ENCODE assay signal across 21 mouse cellular contexts in the genomic region with DNA sequence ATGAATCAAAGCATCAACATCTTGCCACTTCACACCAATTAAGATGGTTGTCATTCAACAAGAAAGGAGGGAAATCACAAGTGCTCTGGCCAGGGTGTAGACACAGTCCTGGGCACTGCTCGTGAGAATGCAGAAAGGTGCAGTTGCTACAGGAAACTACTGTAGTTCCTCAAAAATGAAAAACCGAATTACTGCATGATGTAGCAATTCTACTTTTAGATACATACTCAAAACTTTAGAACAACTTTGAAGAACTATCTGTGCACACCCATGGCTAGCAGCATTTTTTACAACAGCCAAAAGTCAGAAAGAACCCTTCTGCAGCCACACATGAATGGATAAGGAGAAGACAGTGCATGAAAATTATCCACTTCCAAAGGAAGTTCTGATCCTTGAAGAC. TPM values are rescaled to one million over a fixed set of nuclear protein-coding genes. Genes with fewer than 3 reads are reported as not detected.
DNase-seq lines count a peak whose midpoint lies in the region; ATAC-seq and TF ChIP-seq lines count a peak whose summit lies in the region.
"Had no signal": no experiment of that assay in that cellular context is flagged by ENCODE, and none has a peak within 500 bp of the region (broad histone marks: within the 10 kb centered on the region; RNA-seq: fewer than 3 reads in every experiment).

No protein-coding gene starts in this region.

- no peak overlapping the region for H3K4me2 ChIP-seq in intestine, embryonic 15.5 days (replicated peaks)
- H3K4me2 ChIP-seq: embryonic facial prominence, embryonic 13.5 days; forebrain, embryonic 13.5 days; heart, embryonic 15.5 days; hindbrain, embryonic 15.5 days had no signal

- H3K4me3 ChIP-seq in G1E (ENCODE audit: low read depth, low read length): no peak overlapping the region
- H3K4me3 ChIP-seq in lung, adult 2 months (replicated peaks; ENCODE audit: extremely low read depth, low read depth, low read length): no peak overlapping the region
- H3K4me3 ChIP-seq in intestine, embryonic 15.5 days (replicated peaks): no peak overlapping the region
- H3K4me3 ChIP-seq: embryonic facial prominence, embryonic 13.5 days; forebrain, embryonic 13.5 days; heart, embryonic 15.5 days; hindbrain, embryonic 15.5 days had no signal

- peaks cover 7% of the 10 kb centered on the region for H3K4me1 ChIP-seq in G1E (ENCODE audit: insufficient read depth, low read depth, low read length)
- H3K4me1 ChIP-seq in lung, adult 2 months (ENCODE audit: control insufficient read depth, insufficient read depth, low read length): no peaks in the 10 kb centered on the region
- H3K4me1 ChIP-seq in intestine, embryonic 15.5 days (replicated peaks): no peaks in the 10 kb centered on the region
- H3K4me1 ChIP-seq: embryonic facial prominence, embryonic 13.5 days; forebrain, embryonic 13.5 days; heart, embryonic 15.5 days; hindbrain, embryonic 15.5 days had no signal

- TF ChIP-seq CTCF in G1E (IDR thresholded peaks at IDR 0.05; ENCODE audit: low read depth, low read length): no peak
- no peak for TF ChIP-seq CTCF in lung, adult 2 months (IDR thresholded peaks at IDR 0.05; ENCODE audit: insufficient read depth, low read length)

- H3K9me3 ChIP-seq in G1E (replicated peaks): no peaks in the 10 kb centered on the region
- no peaks in the 10 kb centered on the region for H3K9me3 ChIP-seq in intestine, embryonic 15.5 days
- H3K9me3 ChIP-seq: embryonic facial prominence, embryonic 13.5 days; forebrain, embryonic 13.5 days; heart, embryonic 15.5 days; hindbrain, embryonic 15.5 days had no signal

- DNase-seq in 416B (ENCODE audit: low read depth): peak; percentile 68
- DNase-seq in G1E (ENCODE audit: low spot score): no peak
- DNase-seq in lung, adult 2 months: no peak
- no peak for DNase-seq in ovary, adult 18-20 months (ENCODE audit: low spot score)
- no peak for DNase-seq in heart, postnatal 4 days
- DNase-seq: adrenal gland, adult 2 months; adrenal gland, postnatal 25 days; cerebellum, adult 18-20 months; cerebellum, adult 9-11 months; cerebellum, postnatal 36 days; forebrain, postnatal 0 days; gastrocnemius, postnatal 14 days; heart, postnatal 14 days had no signal

- H3K27ac ChIP-seq in intestine, embryonic 15.5 days: no peak overlapping the region
- H3K27ac ChIP-seq: embryonic facial prominence, embryonic 13.5 days; forebrain, embryonic 13.5 days; heart, embryonic 15.5 days; hindbrain, embryonic 15.5 days had no signal

- ATAC-seq in G1E (ENCODE audit: extremely low read depth, insufficient number of reproducible peaks, low FRiP score, poor library complexity, severe bottlenecking): peak; percentile 54
- ATAC-seq in granulocyte monocyte progenitor cell, adult 5-6 weeks (replicated peaks; ENCODE audit: poor library complexity, severe bottlenecking): peak; percentile 69
- peak; percentile 68 for ATAC-seq in megakaryocyte progenitor cell, adult 5-6 weeks (replicated peaks; ENCODE audit: poor library complexity)
- ATAC-seq in intestine, embryonic 15.5 days: no peak
- ATAC-seq: forebrain, embryonic 13.5 days; forebrain, postnatal 0 days; intestine, postnatal 0 days had no signal

- no peak for TF ChIP-seq POLR2A in lung, adult 2 months (IDR thresholded peaks at IDR 0.05; ENCODE audit: borderline replicate concordance, extremely low read depth, low read depth, low read length)

- no peak overlapping the region for H3K9ac ChIP-seq in intestine, embryonic 15.5 days
- H3K9ac ChIP-seq: embryonic facial prominence, embryonic 13.5 days; forebrain, embryonic 13.5 days; forebrain, postnatal 0 days; heart, embryonic 15.5 days; hindbrain, embryonic 15.5 days had no signal

- H3K36me3 ChIP-seq in G1E (replicated peaks): peaks cover 40% of the 10 kb centered on the region
- no peaks in the 10 kb centered on the region; the same call in 1 of the 2 replicates for H3K36me3 ChIP-seq in intestine, embryonic 15.5 days

- H3K27me3 ChIP-seq in G1E (ENCODE audit: insufficient read depth, low read length): no peaks in the 10 kb centered on the region
- no peaks in the 10 kb centered on the region for H3K27me3 ChIP-seq in intestine, embryonic 15.5 days (replicated peaks)
- H3K27me3 ChIP-seq: embryonic facial prominence, embryonic 13.5 days; forebrain, embryonic 13.5 days; heart, embryonic 15.5 days; hindbrain, embryonic 15.5 days had no signal

- 66% methylated on average over 2 of the region's 2 CpGs for WGBS in lung, adult 2 months
- 79% methylated on average over 2 of the region's 2 CpGs for WGBS in intestine, embryonic 15.5 days

RNA-seq across cellular contexts. Expression of a gene that starts 29.2 kb away (rescaled TPM):
- total RNA-seq in G1E (2014; fragmentation: Nextera tagmentation) (144 and 220 TPM in 2 replicates), G1E (2017) (89.7 and 136 TPM in 2 replicates)
- 7.9 and 14.8 TPM in 2 replicates for polyA plus RNA-seq in G1E (2012)
- 90.1 and 111 TPM in 2 replicates for total RNA-seq in granulocyte monocyte progenitor cell, adult 5-6 weeks (2014; fragmentation: Nextera tagmentation)
- total RNA-seq in granulocyte monocyte progenitor cell, adult 5-6 weeks (2017): 221 and 228 TPM in 2 replicates
- 134 and 137 TPM in 2 replicates for total RNA-seq in megakaryocyte progenitor cell, adult 5-6 weeks (2015)
- total RNA-seq in megakaryocyte progenitor cell, adult 5-6 weeks (2017): 145 and 219 TPM in 2 replicates
- polyA plus RNA-seq in lung, adult 2 months (2012; rRNA removed): 2.3 and 12.3 TPM in 2 replicates
- total RNA-seq in heart, postnatal 4 days (2021): 10 to 100 TPM; 68.5 to 75.9 TPM
- polyA plus RNA-seq in intestine, embryonic 15.5 days (2015; fragmentation: Nextera tagmentation; extraction: Ambion mirVana): 83.6 and 105 TPM in 2 replicates

RNA-seq across cellular contexts. Expression of a gene that starts 34.0 kb away (rescaled TPM):
- 12.1 and 13.3 TPM in 2 replicates for total RNA-seq in G1E (2014; fragmentation: Nextera tagmentation)
- 8.2 and 8.5 TPM in 2 replicates for total RNA-seq in G1E (2017)
- polyA plus RNA-seq in G1E (2012): 1.9 and 2.5 TPM in 2 replicates
- 19.2 and 34.4 TPM in 2 replicates for total RNA-seq in granulocyte monocyte progenitor cell, adult 5-6 weeks (2014; fragmentation: Nextera tagmentation)
- 13.0 and 20.1 TPM in 2 replicates for total RNA-seq in granulocyte monocyte progenitor cell, adult 5-6 weeks (2017)
- 23.9 and 30.8 TPM in 2 replicates for total RNA-seq in megakaryocyte progenitor cell, adult 5-6 weeks (2015)
- total RNA-seq in megakaryocyte progenitor cell, adult 5-6 weeks (2017): 12.8 and 17.8 TPM in 2 replicates
- polyA plus RNA-seq in lung, adult 2 months (2012; rRNA removed): 10.7 and 14.1 TPM in 2 replicates
- 10 to 100 TPM; 41.1 to 45.5 TPM for total RNA-seq in heart, postnatal 4 days (2021)
- 32.1 and 35.7 TPM in 2 replicates for polyA plus RNA-seq in intestine, embryonic 15.5 days (2015; fragmentation: Nextera tagmentation; extraction: Ambion mirVana)
